13 mouse cellular contexts compared by ENCODE assay signal in the genomic region with DNA sequence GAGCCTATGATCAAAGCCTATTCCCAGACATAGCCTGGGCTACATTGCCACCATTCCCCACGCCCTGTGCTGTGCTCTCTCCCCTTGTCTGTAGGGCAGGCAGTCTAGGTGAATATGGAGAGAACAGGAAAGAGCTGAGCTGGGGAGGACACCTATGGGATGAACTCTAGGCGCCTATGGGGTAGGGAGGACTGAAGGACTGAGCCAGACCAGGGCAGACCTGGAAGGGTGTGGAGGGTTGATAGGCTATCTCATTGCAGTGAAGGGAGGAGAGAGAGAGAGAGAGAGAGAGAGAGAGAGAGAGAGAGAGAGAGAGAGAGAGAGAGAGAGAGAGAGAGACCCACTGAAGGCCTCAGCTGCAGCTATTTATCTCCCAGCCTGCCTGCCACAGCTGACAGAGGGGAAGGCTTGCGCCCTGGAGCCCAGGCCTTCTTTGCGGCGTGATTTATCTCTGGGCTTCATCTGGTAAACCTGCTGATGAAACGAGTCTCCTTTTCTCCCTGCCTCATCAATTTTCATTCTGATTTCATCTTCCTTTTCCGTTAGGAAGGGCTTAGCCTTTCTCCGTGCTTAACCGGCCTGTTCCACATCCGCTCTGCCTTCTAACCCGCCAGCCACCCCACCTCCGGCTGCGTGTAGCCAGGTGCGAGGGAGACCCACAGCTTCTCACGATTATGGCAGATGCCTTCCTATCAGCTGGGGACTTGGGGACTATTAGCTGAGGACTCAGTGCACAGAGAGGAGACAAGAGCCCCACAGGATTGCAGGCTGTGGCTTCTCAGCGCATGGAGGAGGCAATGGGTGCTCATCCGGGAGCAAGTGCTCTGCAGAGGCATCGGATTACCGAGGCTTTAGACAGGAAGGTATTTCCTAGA. TPM values are rescaled to one million over a fixed set of nuclear protein-coding genes. Genes with fewer than 3 reads are reported as not detected.
DNase-seq lines count a peak whose midpoint lies in the region; ATAC-seq and TF ChIP-seq lines count a peak whose summit lies in the region.
"Had no signal": no experiment of that assay in that cellular context is flagged by ENCODE, and none has a peak within 500 bp of the region (broad histone marks: within the 10 kb centered on the region; RNA-seq: fewer than 3 reads in every experiment).

No protein-coding gene starts in this region.

- H3K4me2 ChIP-seq in kidney, postnatal 0 days (ENCODE audit: low read length) = no peak overlapping the region
- H3K4me2 ChIP-seq in hindbrain, embryonic 13.5 days = peak overlapping the region; percentile 8; the same call in 1 of the 2 replicates
- no peak overlapping the region for H3K4me2 ChIP-seq in liver, embryonic 12.5 days
- H3K4me2 ChIP-seq: intestine, embryonic 15.5 days had no signal

- 25% methylated on average over 19 of the region's 19 CpGs for WGBS in kidney, postnatal 0 days
- 33% methylated on average over 19 of the region's 19 CpGs for WGBS in hindbrain, embryonic 13.5 days
- WGBS in liver, embryonic 12.5 days (ENCODE audit: insufficient replicate concordance) = 30% methylated on average over 19 of the region's 19 CpGs

- no peaks in the 10 kb centered on the region for H3K27me3 ChIP-seq in kidney, postnatal 0 days (ENCODE audit: insufficient read depth, low read length)
- no peaks in the 10 kb centered on the region for H3K27me3 ChIP-seq in hindbrain, embryonic 13.5 days
- H3K27me3 ChIP-seq in liver, embryonic 12.5 days (replicated peaks) = no peaks in the 10 kb centered on the region
- H3K27me3 ChIP-seq: intestine, embryonic 15.5 days had no signal

- H3K27ac ChIP-seq in kidney, postnatal 0 days = no peak overlapping the region
- peak overlapping the region; percentile 89 for H3K27ac ChIP-seq in hindbrain, embryonic 13.5 days
- no peak overlapping the region for H3K27ac ChIP-seq in liver, embryonic 12.5 days
- H3K27ac ChIP-seq: intestine, embryonic 15.5 days had no signal

- H3K4me1 ChIP-seq in kidney, postnatal 0 days (replicated peaks; ENCODE audit: insufficient read depth, low read length) = no peaks in the 10 kb centered on the region; the same call in 1 of the 2 replicates
- H3K4me1 ChIP-seq in hindbrain, embryonic 13.5 days (replicated peaks) = peaks cover 26% of the 10 kb centered on the region
- H3K4me1 ChIP-seq in liver, embryonic 12.5 days = no peaks in the 10 kb centered on the region
- H3K4me1 ChIP-seq: intestine, embryonic 15.5 days had no signal

- TF ChIP-seq CTCF in kidney, postnatal 0 days (IDR thresholded peaks at IDR 0.05; ENCODE audit: low read depth) = no peak
- no peak for TF ChIP-seq CTCF in brain, embryonic 14.5 days (IDR thresholded peaks at IDR 0.05; ENCODE audit: borderline replicate concordance, extremely low read depth, insufficient read depth, insufficient read length)

- H3K36me3 ChIP-seq in kidney, postnatal 0 days (ENCODE audit: insufficient read depth, low read length) = no peaks in the 10 kb centered on the region
- no peaks in the 10 kb centered on the region for H3K36me3 ChIP-seq in hindbrain, embryonic 13.5 days
- H3K36me3 ChIP-seq in liver, embryonic 12.5 days = no peaks in the 10 kb centered on the region
- H3K36me3 ChIP-seq: intestine, embryonic 15.5 days had no signal

- H3K9ac ChIP-seq in kidney, postnatal 0 days (ENCODE audit: low read depth, low read length) = no peak overlapping the region
- peak overlapping the region; percentile 35 for H3K9ac ChIP-seq in hindbrain, embryonic 13.5 days
- no peak overlapping the region for H3K9ac ChIP-seq in liver, embryonic 12.5 days
- H3K9ac ChIP-seq: intestine, embryonic 15.5 days; liver, postnatal 0 days had no signal

- no peak for ATAC-seq in kidney, postnatal 0 days (replicated peaks; ENCODE audit: low FRiP score, low read depth)
- ATAC-seq in hindbrain, embryonic 13.5 days (ENCODE audit: low FRiP score) = peak; percentile 71
- ATAC-seq in liver, embryonic 12.5 days = no peak
- ATAC-seq: intestine, embryonic 15.5 days; liver, postnatal 0 days had no signal

- DNase-seq in kidney, postnatal 0 days (ENCODE audit: low spot score) = peak; percentile 39
- DNase-seq in kidney, postnatal 25 days = no peak
- DNase-seq in brain, embryonic 14.5 days (ENCODE audit: low read depth) = peak; percentile 57
- peak; percentile 37 for DNase-seq in neural tube, embryonic 10.5 days (ENCODE audit: extremely low spot score, low spot score)
- DNase-seq in cerebellum, postnatal 14 days = no peak
- DNase-seq in layer of hippocampus, adult 9-10 months (ENCODE audit: low spot score) = no peak
- DNase-seq: cerebellum, adult 9-11 months; gastrocnemius, postnatal 25 days; layer of hippocampus, adult 9-11 months; liver, postnatal 0 days had no signal

- no peak for TF ChIP-seq POLR2A in brain, embryonic 14.5 days (IDR thresholded peaks at IDR 0.05; ENCODE audit: borderline replicate concordance, extremely low read depth, insufficient read depth, insufficient read length, poor library complexity, severe bottlenecking)

- H3K9me3 ChIP-seq in kidney, postnatal 0 days (replicated peaks; ENCODE audit: low read length) = no peaks in the 10 kb centered on the region
- H3K9me3 ChIP-seq in hindbrain, embryonic 13.5 days = no peaks in the 10 kb centered on the region
- no peaks in the 10 kb centered on the region for H3K9me3 ChIP-seq in liver, embryonic 12.5 days (replicated peaks)
- H3K9me3 ChIP-seq: intestine, embryonic 15.5 days had no signal

- H3K4me3 ChIP-seq in kidney, postnatal 0 days (replicated peaks; ENCODE audit: low read depth, low read length) = no peak overlapping the region
- no peak overlapping the region for H3K4me3 ChIP-seq in hindbrain, embryonic 13.5 days
- no peak overlapping the region for H3K4me3 ChIP-seq in liver, embryonic 12.5 days
- H3K4me3 ChIP-seq: intestine, embryonic 15.5 days had no signal

RNA-seq across cellular contexts. Expression of gene Lrrn2, which starts 48.2 kb away (rescaled TPM):
- polyA plus RNA-seq in kidney, postnatal 0 days (2015; fragmentation: Nextera tagmentation; extraction: Ambion mirVana) = 3.3 TPM in 2 replicates
- 43.4 and 54.4 TPM in 2 replicates for polyA plus RNA-seq in brain, embryonic 14.5 days (2012; rRNA removed)
- 27.2 and 28.5 TPM in 2 replicates for polyA plus RNA-seq in hindbrain, embryonic 13.5 days (2015; fragmentation: Nextera tagmentation; extraction: Ambion mirVana)
- polyA plus RNA-seq in liver, embryonic 12.5 days (2016; fragmentation: Nextera tagmentation; extraction: Ambion mirVana) = 0.55 and 0.62 TPM in 2 replicates
- polyA plus RNA-seq: liver, postnatal 0 days had no signal

Comparison
In these comparisons a context has a peak if more than half of its experiments do, and no peak if none do; other contexts are left out.
1. DNase-seq: peak in kidney, postnatal 0 days (single experiment), brain, embryonic 14.5 days (single experiment) and neural tube, embryonic 10.5 days (single experiment); none in kidney, postnatal 25 days (0 of 2), cerebellum, postnatal 14 days (0 of 2) and layer of hippocampus, adult 9-10 months (single experiment).